ENCODE assay signal across 8 mouse cellular contexts in genomic region chr11:97971232-97971631, GRCm38 (mm10). TPM values are rescaled to one million over a fixed set of nuclear protein-coding genes. Genes with fewer than 3 reads are reported as not detected.
DNase-seq lines count a peak whose midpoint lies in the region; ATAC-seq lines count a peak whose summit lies in the region.

No protein-coding gene starts in this region.

- H3K27me3 ChIP-seq in heart, embryonic 12.5 days (replicated peaks) = peaks cover 29% of the 10 kb centered on the region
- peaks cover 4% of the 10 kb centered on the region; the same call in 1 of the 2 replicates for H3K27me3 ChIP-seq in stomach, embryonic 16.5 days (ENCODE audit: control insufficient read depth, insufficient read depth, low read length)
- no peaks in the 10 kb centered on the region for H3K27me3 ChIP-seq in forebrain, embryonic 16.5 days (replicated peaks; ENCODE audit: control insufficient read depth, insufficient read depth, low read length)

- 16% methylated on average over 7 of the region's 7 CpGs for WGBS in heart, embryonic 12.5 days
- WGBS in stomach, embryonic 16.5 days = 14% methylated on average over 7 of the region's 7 CpGs
- WGBS in forebrain, embryonic 16.5 days = 25% methylated on average over 7 of the region's 7 CpGs

- no peak overlapping the region for H3K27ac ChIP-seq in heart, embryonic 12.5 days (ENCODE audit: poor library complexity, severe bottlenecking)
- no peak overlapping the region for H3K27ac ChIP-seq in stomach, embryonic 16.5 days (ENCODE audit: low read length)
- H3K27ac ChIP-seq in forebrain, embryonic 16.5 days (ENCODE audit: low read length) = no peak overlapping the region

- H3K4me3 ChIP-seq in heart, embryonic 12.5 days = no peak overlapping the region
- no peak overlapping the region for H3K4me3 ChIP-seq in stomach, embryonic 16.5 days (replicated peaks; ENCODE audit: low read length)
- no peak overlapping the region for H3K4me3 ChIP-seq in forebrain, embryonic 16.5 days (replicated peaks; ENCODE audit: low read length)

- H3K9me3 ChIP-seq in heart, embryonic 12.5 days (replicated peaks) = no peaks in the 10 kb centered on the region
- H3K9me3 ChIP-seq in stomach, embryonic 16.5 days (replicated peaks; ENCODE audit: control insufficient read depth, low read length) = no peaks in the 10 kb centered on the region
- H3K9me3 ChIP-seq in forebrain, embryonic 16.5 days (ENCODE audit: control insufficient read depth, low read length) = no peaks in the 10 kb centered on the region

- peak overlapping the region; percentile 32; the same call in 1 of the 2 replicates for H3K4me2 ChIP-seq in heart, embryonic 12.5 days
- H3K4me2 ChIP-seq in stomach, embryonic 16.5 days (ENCODE audit: low read depth, low read length) = no peak overlapping the region; the same call in 1 of the 2 replicates
- H3K4me2 ChIP-seq in forebrain, embryonic 16.5 days (ENCODE audit: low read length) = no peak overlapping the region

- no peaks in the 10 kb centered on the region for H3K36me3 ChIP-seq in heart, embryonic 12.5 days
- no peaks in the 10 kb centered on the region for H3K36me3 ChIP-seq in stomach, embryonic 16.5 days (ENCODE audit: control insufficient read depth, insufficient read depth, low read length)
- no peaks in the 10 kb centered on the region for H3K36me3 ChIP-seq in forebrain, embryonic 16.5 days (ENCODE audit: control insufficient read depth, insufficient read depth)

- intact Hi-C loops in left cerebral cortex, postnatal 14 days (cut with DNase I) = no loop called here

- ATAC-seq in heart, embryonic 12.5 days (ENCODE audit: insufficient number of reproducible peaks, low FRiP score) = no peak
- ATAC-seq in stomach, embryonic 16.5 days (ENCODE audit: insufficient read depth, low FRiP score) = peak; percentile 58; the same call in 1 of the 2 replicates
- no peak for ATAC-seq in forebrain, embryonic 16.5 days

- H3K4me1 ChIP-seq in heart, embryonic 12.5 days (replicated peaks) = peaks cover 11% of the 10 kb centered on the region
- H3K4me1 ChIP-seq in stomach, embryonic 16.5 days (ENCODE audit: control insufficient read depth, insufficient read depth, low read length) = 0 out of 2 replicates have a peak, but pooled peaks cover 3% of the 10 kb centered on the region
- H3K4me1 ChIP-seq in forebrain, embryonic 16.5 days (replicated peaks; ENCODE audit: control insufficient read depth, insufficient read depth, low read length) = peaks cover 14% of the 10 kb centered on the region

- peak; percentile 47 to 60 for DNase-seq in kidney, postnatal 4 days
- no peak for DNase-seq in kidney, adult 8-10 months
- DNase-seq in brain, adult 2 months (ENCODE audit: low read depth, low spot score) = peak; percentile 96
- DNase-seq in left cerebral cortex, postnatal 14 days (ENCODE audit: low spot score in 2 of 2) = peak; percentile 78 to 94
- DNase-seq in spleen, postnatal 10 days (ENCODE audit: low spot score in 2 of 2) = no peak

- H3K9ac ChIP-seq in heart, embryonic 12.5 days = no peak overlapping the region
- no peak overlapping the region for H3K9ac ChIP-seq in stomach, embryonic 16.5 days (ENCODE audit: low read length)
- H3K9ac ChIP-seq in forebrain, embryonic 16.5 days (replicated peaks; ENCODE audit: low read depth, low read length) = no peak overlapping the region

RNA-seq across cellular contexts. Expression of gene Plxdc1, which starts 15.0 kb away (rescaled TPM):
- polyA plus RNA-seq in heart, embryonic 12.5 days (2016; fragmentation: Nextera tagmentation; extraction: Ambion mirVana) = 0.31 TPM in 1 of 2 replicates, not detected in the other
- total RNA-seq in left cerebral cortex, postnatal 14 days (2021) = 10 to 100 TPM in 1 of 2 experiments, 1 to 10 TPM in 1; 9.8 to 14.9 TPM
- polyA plus RNA-seq in stomach, embryonic 16.5 days (2015; fragmentation: Nextera tagmentation; extraction: Ambion mirVana) = 0.72 and 1.0 TPM in 2 replicates
- 0.72 and 0.96 TPM in 2 replicates for polyA plus RNA-seq in forebrain, embryonic 16.5 days (2015; fragmentation: Nextera tagmentation; extraction: Ambion mirVana)

RNA-seq across cellular contexts. Expression of gene Arl5c, which starts 24.7 kb away (rescaled TPM):
- 3.4 and 3.9 TPM in 2 replicates for polyA plus RNA-seq in heart, embryonic 12.5 days (2016; fragmentation: Nextera tagmentation; extraction: Ambion mirVana)
- total RNA-seq in left cerebral cortex, postnatal 14 days (2021) = 1 to 10 TPM; 2.2 to 2.3 TPM
- polyA plus RNA-seq in stomach, embryonic 16.5 days (2015; fragmentation: Nextera tagmentation; extraction: Ambion mirVana) = 10.5 and 11.8 TPM in 2 replicates
- polyA plus RNA-seq in forebrain, embryonic 16.5 days (2015; fragmentation: Nextera tagmentation; extraction: Ambion mirVana) = 4.6 and 6.4 TPM in 2 replicates

RNA-seq across cellular contexts. Expression of gene Cacnb1, which starts 51.6 kb away (rescaled TPM):
- 6.1 and 8.5 TPM in 2 replicates for polyA plus RNA-seq in heart, embryonic 12.5 days (2016; fragmentation: Nextera tagmentation; extraction: Ambion mirVana)
- total RNA-seq in left cerebral cortex, postnatal 14 days (2021) = 100 to 1,000 TPM; 150 TPM
- 7.0 and 12.1 TPM in 2 replicates for polyA plus RNA-seq in stomach, embryonic 16.5 days (2015; fragmentation: Nextera tagmentation; extraction: Ambion mirVana)
- 39.0 and 52.1 TPM in 2 replicates for polyA plus RNA-seq in forebrain, embryonic 16.5 days (2015; fragmentation: Nextera tagmentation; extraction: Ambion mirVana)

RNA-seq across cellular contexts. Expression of gene Rpl19, which starts 55.3 kb away (rescaled TPM):
- polyA plus RNA-seq in heart, embryonic 12.5 days (2016; fragmentation: Nextera tagmentation; extraction: Ambion mirVana) = 654 and 675 TPM in 2 replicates
- total RNA-seq in left cerebral cortex, postnatal 14 days (2021) = 100 to 1,000 TPM; 536 to 545 TPM
- 825 and 942 TPM in 2 replicates for polyA plus RNA-seq in stomach, embryonic 16.5 days (2015; fragmentation: Nextera tagmentation; extraction: Ambion mirVana)
- 652 and 659 TPM in 2 replicates for polyA plus RNA-seq in forebrain, embryonic 16.5 days (2015; fragmentation: Nextera tagmentation; extraction: Ambion mirVana)

Comparison
In these comparisons a context has a peak if more than half of its experiments do, and no peak if none do; other contexts are left out.
1. DNase-seq: peak in kidney, postnatal 4 days (2 of 2), brain, adult 2 months (single experiment) and left cerebral cortex, postnatal 14 days (2 of 2); none in kidney, adult 8-10 months (0 of 2) and spleen, postnatal 10 days (0 of 2).